Mouse (Mus musculus): Measurements from ENCODE around the gene Phf21a. TPM values are rescaled to one million over a fixed set of nuclear protein-coding genes. Genes with fewer than 3 reads are reported as not detected.
A peak's percentile ranks its signal among the peaks of the same experiment; 100 is the strongest.

The Phf21a gene
- polyA plus RNA-seq, 1 experiment from 2014 or later, result 35.8 TPM

- no peak for ATAC-seq (ENCODE audit: insufficient number of reproducible peaks, insufficient read depth, low FRiP score, low read depth)
- Histone ChIP-seq H3K27me3 (ENCODE audit: control insufficient read depth, insufficient read depth, low read length) (no peaks in the 10 kb centered on the region), H3K9me3 (ENCODE audit: control insufficient read depth, low read depth, low read length) (no peaks in the 10 kb centered on the region), H3K36me3 (ENCODE audit: control insufficient read depth, insufficient read depth, low read length) (peaks cover 18% of the 10 kb centered on the region; the same call in 1 of the 2 replicates), H3K9ac (replicated peaks; ENCODE audit: low read depth, low read length) (peak overlapping the region; percentile 45; the same call in 1 of the 2 replicates), H3K4me3 (ENCODE audit: low read depth, low read length) (peak overlapping the region; percentile 75), H3K4me2 (replicated peaks; ENCODE audit: low read depth, low read length) (peak overlapping the region; percentile 84), H3K27ac (ENCODE audit: low read length) (no peak overlapping the region), H3K4me1 (ENCODE audit: control insufficient read depth, insufficient read depth, low read length) (peaks cover 25% of the 10 kb centered on the region; the same call in 1 of the 2 replicates)
- 76% methylated on average over 6 of the region's 6 CpGs for WGBS
Measured at GRCm38 (mm10) chr2:92376300-92376699, 283.4 kb downstream of the Phf21a start.

- Histone ChIP-seq H3K36me3 (ENCODE audit: control insufficient read depth, insufficient read depth, low read length) (peaks cover 23% of the 10 kb centered on the region; the same call in 1 of the 2 replicates), H3K27ac (ENCODE audit: low read length) (no peak overlapping the region), H3K4me3 (ENCODE audit: low read depth, low read length) (no peak overlapping the region), H3K4me2 (replicated peaks; ENCODE audit: low read depth, low read length) (no peak overlapping the region), H3K9me3 (ENCODE audit: control insufficient read depth, low read depth, low read length) (no peaks in the 10 kb centered on the region), H3K4me1 (ENCODE audit: control insufficient read depth, insufficient read depth, low read length) (peaks cover 16% of the 10 kb centered on the region; the same call in 1 of the 2 replicates), H3K9ac (replicated peaks; ENCODE audit: low read depth, low read length) (no peak overlapping the region), H3K27me3 (ENCODE audit: control insufficient read depth, insufficient read depth, low read length) (no peaks in the 10 kb centered on the region)
- no peak for ATAC-seq (ENCODE audit: insufficient number of reproducible peaks, insufficient read depth, low FRiP score, low read depth)
- WGBS, result 96% methylated on average over 7 of the region's 7 CpGs
Measured at GRCm38 (mm10) chr2:92377320-92377719, 284.4 kb downstream of the Phf21a start.

- no peak overlapping the region for H3K9ac ChIP-seq (replicated peaks; ENCODE audit: low read depth, low read length)
- no peak overlapping the region for H3K4me3 ChIP-seq (ENCODE audit: low read depth, low read length)
- H3K9me3 ChIP-seq (ENCODE audit: control insufficient read depth, low read depth, low read length), result no peaks in the 10 kb centered on the region
- 78% methylated on average over 17 of the region's 17 CpGs for WGBS
- peaks cover 40% of the 10 kb centered on the region for H3K36me3 ChIP-seq (ENCODE audit: control insufficient read depth, insufficient read depth, low read length)
- peaks cover 8% of the 10 kb centered on the region; the same call in 1 of the 2 replicates for H3K4me1 ChIP-seq (ENCODE audit: control insufficient read depth, insufficient read depth, low read length)
- ATAC-seq (ENCODE audit: insufficient number of reproducible peaks, insufficient read depth, low FRiP score, low read depth), result no peak
- H3K4me2 ChIP-seq (replicated peaks; ENCODE audit: low read depth, low read length), result no peak overlapping the region
- H3K27me3 ChIP-seq (ENCODE audit: control insufficient read depth, insufficient read depth, low read length), result no peaks in the 10 kb centered on the region
- no peak overlapping the region for H3K27ac ChIP-seq (ENCODE audit: low read length)
Measured at GRCm38 (mm10) chr2:92379783-92380494, 287.0 kb downstream of the Phf21a start.

GRCm38 (mm10) chr2:92380495-92381050 is 287.7 kb downstream of the Phf21a start:
- Histone ChIP-seq H3K27ac (ENCODE audit: low read length) (no peak overlapping the region), H3K27me3 (ENCODE audit: control insufficient read depth, insufficient read depth, low read length) (no peaks in the 10 kb centered on the region), H3K9me3 (ENCODE audit: control insufficient read depth, low read depth, low read length) (no peaks in the 10 kb centered on the region), H3K4me2 (replicated peaks; ENCODE audit: low read depth, low read length) (no peak overlapping the region), H3K4me1 (ENCODE audit: control insufficient read depth, insufficient read depth, low read length) (peaks cover 8% of the 10 kb centered on the region; the same call in 1 of the 2 replicates), H3K9ac (replicated peaks; ENCODE audit: low read depth, low read length) (no peak overlapping the region), H3K36me3 (ENCODE audit: control insufficient read depth, insufficient read depth, low read length) (peaks cover 43% of the 10 kb centered on the region), H3K4me3 (ENCODE audit: low read depth, low read length) (no peak overlapping the region)
- WGBS, result 62% methylated on average over 6 of the region's 6 CpGs
- no peak for ATAC-seq (ENCODE audit: insufficient number of reproducible peaks, insufficient read depth, low FRiP score, low read depth)

- Histone ChIP-seq H3K4me3 (ENCODE audit: low read depth, low read length) (no peak overlapping the region), H3K9ac (replicated peaks; ENCODE audit: low read depth, low read length) (no peak overlapping the region), H3K27ac (ENCODE audit: low read length) (no peak overlapping the region), H3K36me3 (ENCODE audit: control insufficient read depth, insufficient read depth, low read length) (peaks cover 46% of the 10 kb centered on the region), H3K9me3 (ENCODE audit: control insufficient read depth, low read depth, low read length) (no peaks in the 10 kb centered on the region), H3K4me2 (replicated peaks; ENCODE audit: low read depth, low read length) (no peak overlapping the region), H3K27me3 (ENCODE audit: control insufficient read depth, insufficient read depth, low read length) (no peaks in the 10 kb centered on the region), H3K4me1 (ENCODE audit: control insufficient read depth, insufficient read depth, low read length) (peaks cover 3% of the 10 kb centered on the region; the same call in 1 of the 2 replicates)
- WGBS, result 58% methylated on average over 5 of the region's 5 CpGs
- no peak for ATAC-seq (ENCODE audit: insufficient number of reproducible peaks, insufficient read depth, low FRiP score, low read depth)
Measured at GRCm38 (mm10) chr2:92381161-92381560, 288.2 kb downstream of the Phf21a start.

- H3K4me2 ChIP-seq (replicated peaks; ENCODE audit: low read depth, low read length), result no peak within 1 kb of the TSS
- no peak within 1 kb of the TSS for H3K4me3 ChIP-seq (ENCODE audit: low read depth, low read length)
- no peaks in the 10 kb centered on the region for H3K27me3 ChIP-seq (ENCODE audit: control insufficient read depth, insufficient read depth, low read length)
- peaks cover 53% of the 10 kb centered on the region for H3K36me3 ChIP-seq (ENCODE audit: control insufficient read depth, insufficient read depth, low read length)
- 83% methylated on average over 5 of the region's 5 CpGs for WGBS
- H3K27ac ChIP-seq (ENCODE audit: low read length), result no peak within 1 kb of the TSS
- ATAC-seq (ENCODE audit: insufficient number of reproducible peaks, insufficient read depth, low FRiP score, low read depth), result no peak
- no peak within 1 kb of the TSS for H3K9ac ChIP-seq (replicated peaks; ENCODE audit: low read depth, low read length)
- H3K9me3 ChIP-seq (ENCODE audit: control insufficient read depth, low read depth, low read length), result no peaks in the 10 kb centered on the region
- no peaks in the 10 kb centered on the region for H3K4me1 ChIP-seq (ENCODE audit: control insufficient read depth, insufficient read depth, low read length)
Measured at GRCm38 (mm10) chr2:92381901-92382588, 289.1 kb downstream of the Phf21a start, which contains the start of gene 1700029I15Rik. Gene 1700029I15Rik (plus strand): TSS chr2:92382538.

- Histone ChIP-seq H3K27me3 (ENCODE audit: control insufficient read depth, insufficient read depth, low read length) (no peaks in the 10 kb centered on the region), H3K4me1 (ENCODE audit: control insufficient read depth, insufficient read depth, low read length) (peaks cover 2% of the 10 kb centered on the region; the same call in 1 of the 2 replicates), H3K9me3 (ENCODE audit: control insufficient read depth, low read depth, low read length) (no peaks in the 10 kb centered on the region), H3K4me2 (replicated peaks; ENCODE audit: low read depth, low read length) (no peak overlapping the region), H3K36me3 (ENCODE audit: control insufficient read depth, insufficient read depth, low read length) (peaks cover 53% of the 10 kb centered on the region), H3K27ac (ENCODE audit: low read length) (no peak overlapping the region), H3K4me3 (ENCODE audit: low read depth, low read length) (no peak overlapping the region), H3K9ac (replicated peaks; ENCODE audit: low read depth, low read length) (no peak overlapping the region)
- ATAC-seq (ENCODE audit: insufficient number of reproducible peaks, insufficient read depth, low FRiP score, low read depth), result no peak
- 73% methylated on average over 4 of the region's 4 CpGs for WGBS
Measured at GRCm38 (mm10) chr2:92382759-92383158, 289.8 kb downstream of the Phf21a start.

GRCm38 (mm10) chr2:92384101-92384500 is 291.2 kb downstream of the Phf21a start:
- WGBS, result 74% methylated on average over 4 of the region's 4 CpGs
- Histone ChIP-seq H3K9me3 (ENCODE audit: control insufficient read depth, low read depth, low read length) (no peaks in the 10 kb centered on the region), H3K27me3 (ENCODE audit: control insufficient read depth, insufficient read depth, low read length) (no peaks in the 10 kb centered on the region), H3K9ac (replicated peaks; ENCODE audit: low read depth, low read length) (no peak overlapping the region), H3K36me3 (ENCODE audit: control insufficient read depth, insufficient read depth, low read length) (peaks cover 49% of the 10 kb centered on the region), H3K4me3 (ENCODE audit: low read depth, low read length) (no peak overlapping the region), H3K4me2 (replicated peaks; ENCODE audit: low read depth, low read length) (no peak overlapping the region), H3K4me1 (ENCODE audit: control insufficient read depth, insufficient read depth, low read length) (peaks cover 10% of the 10 kb centered on the region), H3K27ac (ENCODE audit: low read length) (no peak overlapping the region)
- ATAC-seq (ENCODE audit: insufficient number of reproducible peaks, insufficient read depth, low FRiP score, low read depth), result no peak

Measured in stomach, embryonic 14.5 days (tissue).